Mouse (Mus musculus): ENCODE measurements around the gene Ch25h.

GRCm38 (mm10) chr19:34517197-34517596, 42.2 kb upstream of the Ch25h start:
- no peak for TF ChIP-seq POLR2A (IDR thresholded peaks at IDR 0.05; ENCODE audit: borderline replicate concordance, extremely low read depth, low read depth, low read length)
- TF ChIP-seq CTCF (IDR thresholded peaks at IDR 0.05; ENCODE audit: insufficient read depth, low read length), result no peak
